Mouse (Mus musculus): Measurements from ENCODE around the gene Rerg. TPM values are rescaled to one million over a fixed set of nuclear protein-coding genes. Genes with fewer than 3 reads are reported as not detected.

The Rerg gene
- polyA plus RNA-seq, 1 experiment from 2014 or later, result 4.6 TPM

GRCm38 (mm10) chr6:137071466-137071865 is 98.8 kb downstream of the Rerg start:
- H3K4me3 ChIP-seq (ENCODE audit: low read depth, low read length), result no peak overlapping the region
- H3K4me2 ChIP-seq, result no peak overlapping the region
- H3K27me3 ChIP-seq (ENCODE audit: control insufficient read depth, insufficient read depth, low read length), result no peaks in the 10 kb centered on the region
- no peaks in the 10 kb centered on the region for H3K36me3 ChIP-seq (ENCODE audit: control insufficient read depth, insufficient read depth, low read length)
- H3K9ac ChIP-seq (ENCODE audit: low read depth, low read length), result no peak overlapping the region
- WGBS (ENCODE audit: insufficient replicate concordance), result 75% methylated on average over 9 of the region's 9 CpGs
- no peaks in the 10 kb centered on the region for H3K4me1 ChIP-seq (ENCODE audit: control insufficient read depth, insufficient read depth, low read length)
- no peak overlapping the region for H3K27ac ChIP-seq (ENCODE audit: low read depth, low read length)
- no peak for ATAC-seq (replicated peaks; ENCODE audit: insufficient number of reproducible peaks, low FRiP score, low TSS enrichment)
- H3K9me3 ChIP-seq (replicated peaks; ENCODE audit: control insufficient read depth, low read length), result no peaks in the 10 kb centered on the region

- no peak overlapping the region for H3K27ac ChIP-seq (ENCODE audit: low read depth, low read length)
- ATAC-seq (replicated peaks; ENCODE audit: insufficient number of reproducible peaks, low FRiP score, low TSS enrichment), result no peak
- H3K36me3 ChIP-seq (ENCODE audit: control insufficient read depth, insufficient read depth, low read length), result no peaks in the 10 kb centered on the region
- no peaks in the 10 kb centered on the region for H3K9me3 ChIP-seq (replicated peaks; ENCODE audit: control insufficient read depth, low read length)
- H3K4me3 ChIP-seq (ENCODE audit: low read depth, low read length), result no peak overlapping the region
- H3K9ac ChIP-seq (ENCODE audit: low read depth, low read length), result no peak overlapping the region
- 42% methylated on average over 7 of the region's 7 CpGs for WGBS (ENCODE audit: insufficient replicate concordance)
- H3K4me1 ChIP-seq (ENCODE audit: control insufficient read depth, insufficient read depth, low read length), result peaks cover 13% of the 10 kb centered on the region; the same call in 1 of the 2 replicates
- H3K4me2 ChIP-seq, result no peak overlapping the region
- H3K27me3 ChIP-seq (ENCODE audit: control insufficient read depth, insufficient read depth, low read length), result no peaks in the 10 kb centered on the region
Observed at GRCm38 (mm10) chr6:137065506-137065905, 104.8 kb downstream of the Rerg start.

- Histone ChIP-seq H3K27ac (ENCODE audit: low read depth, low read length) (no peak overlapping the region), H3K9ac (ENCODE audit: low read depth, low read length) (no peak overlapping the region), H3K9me3 (replicated peaks; ENCODE audit: control insufficient read depth, low read length) (no peaks in the 10 kb centered on the region), H3K36me3 (ENCODE audit: control insufficient read depth, insufficient read depth, low read length) (no peaks in the 10 kb centered on the region), H3K4me1 (ENCODE audit: control insufficient read depth, insufficient read depth, low read length) (peaks cover 13% of the 10 kb centered on the region; the same call in 1 of the 2 replicates), H3K4me2 (no peak overlapping the region), H3K4me3 (ENCODE audit: low read depth, low read length) (no peak overlapping the region), H3K27me3 (ENCODE audit: control insufficient read depth, insufficient read depth, low read length) (no peaks in the 10 kb centered on the region)
- ATAC-seq (replicated peaks; ENCODE audit: insufficient number of reproducible peaks, low FRiP score, low TSS enrichment), result no peak
- WGBS (ENCODE audit: insufficient replicate concordance), result 87% methylated on average over 14 of the region's 14 CpGs
Observed at GRCm38 (mm10) chr6:137064786-137065185, 105.5 kb downstream of the Rerg start.

GRCm38 (mm10) chr6:137063239-137063940 is 106.9 kb downstream of the Rerg start:
- Histone ChIP-seq H3K27me3 (ENCODE audit: control insufficient read depth, insufficient read depth, low read length) (no peaks in the 10 kb centered on the region), H3K27ac (ENCODE audit: low read depth, low read length) (no peak overlapping the region), H3K36me3 (ENCODE audit: control insufficient read depth, insufficient read depth, low read length) (no peaks in the 10 kb centered on the region), H3K9ac (ENCODE audit: low read depth, low read length) (no peak overlapping the region), H3K4me3 (ENCODE audit: low read depth, low read length) (no peak overlapping the region), H3K4me2 (no peak overlapping the region), H3K9me3 (replicated peaks; ENCODE audit: control insufficient read depth, low read length) (no peaks in the 10 kb centered on the region), H3K4me1 (ENCODE audit: control insufficient read depth, insufficient read depth, low read length) (peaks cover 13% of the 10 kb centered on the region; the same call in 1 of the 2 replicates)
- no peak for ATAC-seq (replicated peaks; ENCODE audit: insufficient number of reproducible peaks, low FRiP score, low TSS enrichment)
- WGBS (ENCODE audit: insufficient replicate concordance), result 57% methylated on average over 10 of the region's 10 CpGs

- no peaks in the 10 kb centered on the region for H3K9me3 ChIP-seq (replicated peaks; ENCODE audit: control insufficient read depth, low read length)
- no peak overlapping the region for H3K27ac ChIP-seq (ENCODE audit: low read depth, low read length)
- no peak overlapping the region for H3K9ac ChIP-seq (ENCODE audit: low read depth, low read length)
- H3K4me3 ChIP-seq (ENCODE audit: low read depth, low read length), result no peak overlapping the region
- ATAC-seq (replicated peaks; ENCODE audit: insufficient number of reproducible peaks, low FRiP score, low TSS enrichment), result no peak
- H3K4me2 ChIP-seq, result no peak overlapping the region
- peaks cover 13% of the 10 kb centered on the region; the same call in 1 of the 2 replicates for H3K4me1 ChIP-seq (ENCODE audit: control insufficient read depth, insufficient read depth, low read length)
- H3K36me3 ChIP-seq (ENCODE audit: control insufficient read depth, insufficient read depth, low read length), result no peaks in the 10 kb centered on the region
- H3K27me3 ChIP-seq (ENCODE audit: control insufficient read depth, insufficient read depth, low read length), result no peaks in the 10 kb centered on the region
- 83% methylated on average over 18 of the region's 18 CpGs for WGBS (ENCODE audit: insufficient replicate concordance)
Observed at GRCm38 (mm10) chr6:137061880-137062531, 108.3 kb downstream of the Rerg start.

GRCm38 (mm10) chr6:137060595-137060994 is 109.7 kb downstream of the Rerg start:
- Histone ChIP-seq H3K27ac (ENCODE audit: low read depth, low read length) (no peak overlapping the region), H3K4me2 (no peak overlapping the region), H3K9ac (ENCODE audit: low read depth, low read length) (no peak overlapping the region), H3K36me3 (ENCODE audit: control insufficient read depth, insufficient read depth, low read length) (no peaks in the 10 kb centered on the region), H3K4me3 (ENCODE audit: low read depth, low read length) (no peak overlapping the region), H3K9me3 (replicated peaks; ENCODE audit: control insufficient read depth, low read length) (no peaks in the 10 kb centered on the region), H3K27me3 (ENCODE audit: control insufficient read depth, insufficient read depth, low read length) (no peaks in the 10 kb centered on the region), H3K4me1 (ENCODE audit: control insufficient read depth, insufficient read depth, low read length) (peaks cover 13% of the 10 kb centered on the region; the same call in 1 of the 2 replicates)
- no peak for ATAC-seq (replicated peaks; ENCODE audit: insufficient number of reproducible peaks, low FRiP score, low TSS enrichment)
- 74% methylated on average over 5 of the region's 5 CpGs for WGBS (ENCODE audit: insufficient replicate concordance)

GRCm38 (mm10) chr6:137058257-137058656 is 112.0 kb downstream of the Rerg start:
- Histone ChIP-seq H3K9ac (ENCODE audit: low read depth, low read length) (no peak overlapping the region), H3K4me3 (ENCODE audit: low read depth, low read length) (no peak overlapping the region), H3K27me3 (ENCODE audit: control insufficient read depth, insufficient read depth, low read length) (no peaks in the 10 kb centered on the region), H3K4me1 (ENCODE audit: control insufficient read depth, insufficient read depth, low read length) (0 out of 2 replicates have a peak, but pooled peaks cover under 1% of the 10 kb centered on the region), H3K9me3 (replicated peaks; ENCODE audit: control insufficient read depth, low read length) (no peaks in the 10 kb centered on the region), H3K27ac (ENCODE audit: low read depth, low read length) (no peak overlapping the region), H3K4me2 (no peak overlapping the region), H3K36me3 (ENCODE audit: control insufficient read depth, insufficient read depth, low read length) (no peaks in the 10 kb centered on the region)
- ATAC-seq (replicated peaks; ENCODE audit: insufficient number of reproducible peaks, low FRiP score, low TSS enrichment), result no peak
- WGBS (ENCODE audit: insufficient replicate concordance), result 86% methylated on average over 2 of the region's 2 CpGs

GRCm38 (mm10) chr6:137054073-137054472 is 116.2 kb downstream of the Rerg start:
- WGBS (ENCODE audit: insufficient replicate concordance), result 76% methylated on average over 2 of the region's 2 CpGs
- no peak overlapping the region for H3K4me3 ChIP-seq (ENCODE audit: low read depth, low read length)
- H3K4me1 ChIP-seq (ENCODE audit: control insufficient read depth, insufficient read depth, low read length), result no peaks in the 10 kb centered on the region
- no peaks in the 10 kb centered on the region for H3K27me3 ChIP-seq (ENCODE audit: control insufficient read depth, insufficient read depth, low read length)
- no peaks in the 10 kb centered on the region for H3K36me3 ChIP-seq (ENCODE audit: control insufficient read depth, insufficient read depth, low read length)
- H3K9me3 ChIP-seq (replicated peaks; ENCODE audit: control insufficient read depth, low read length), result peaks cover 7% of the 10 kb centered on the region; the same call in 1 of the 2 replicates
- no peak for ATAC-seq (replicated peaks; ENCODE audit: insufficient number of reproducible peaks, low FRiP score, low TSS enrichment)
- H3K27ac ChIP-seq (ENCODE audit: low read depth, low read length), result no peak overlapping the region
- H3K9ac ChIP-seq (ENCODE audit: low read depth, low read length), result no peak overlapping the region
- H3K4me2 ChIP-seq, result no peak overlapping the region

All from heart, embryonic 11.5 days (tissue).